Mouse (Mus musculus): Measurements from ENCODE around the gene Lat.

GRCm38 (mm10) chr7:126351419-126351951, 17.9 kb downstream of the Lat start:
- TF ChIP-seq CTCF (IDR thresholded peaks at IDR 0.05) (no peak), EP300 (IDR thresholded peaks at IDR 0.05) (peak; percentile 47)
